Mouse (Mus musculus) adrenal gland, adult 18-20 months (tissue): ENCODE data around the gene Cox7a1. TPM values are rescaled to one million over a fixed set of nuclear protein-coding genes. Genes with fewer than 3 reads are reported as not detected.
"Not testable (repeated sequence)": the region's sequence is repeated elsewhere in the genome, so short reads cannot be mapped to it uniquely, and the experiment has no call there.

Experiments used
- DNase-seq, 2 experiments: peaks; one replicate each; pipeline ENCODE4 v3.0.0; 2021 to 2022; ENCODE audit warnings: low spot score in 2 of 2
- total RNA-seq, 2 experiments: library from RNA; stranded (reverse); gene quantifications; 1 replicate in 1 of 2; 2 replicates in 1 of 2; pipeline ENCODE4 v1.2.3; 2021

Gene Cox7a1
- total RNA-seq, 2 experiments from 2014 or later = 349 to 810 TPM

GRCm38 (mm10) chr7:30189116-30189491 is 5.2 kb downstream of the Cox7a1 start:
- no peak for DNase-seq

GRCm38 (mm10) chr7:30192088-30192487 is 8.1 kb downstream of the Cox7a1 start:
- DNase-seq = no peak

GRCm38 (mm10) chr7:30193013-30193412 is 9.1 kb downstream of the Cox7a1 start:
- no peak for DNase-seq

GRCm38 (mm10) chr7:30193581-30194100 is 9.7 kb downstream of the Cox7a1 start:
- peak; percentile 80 to 83 for DNase-seq

GRCm38 (mm10) chr7:30194101-30194831 is 10.3 kb downstream of the Cox7a1 start:
- peak in 1 of 2 experiments; percentile 53 for DNase-seq

- peak; percentile 93 to 95 for DNase-seq
These were observed 10.9 kb downstream of the Cox7a1 start for GRCm38 (mm10) chr7:30194884-30195283.

- DNase-seq = no peak
These were observed 11.5 kb downstream of the Cox7a1 start for GRCm38 (mm10) chr7:30195461-30195860.

GRCm38 (mm10) chr7:30196171-30196570 is 12.2 kb downstream of the Cox7a1 start:
- DNase-seq = no peak

GRCm38 (mm10) chr7:30197592-30198129 is 13.7 kb downstream of the Cox7a1 start:
- no peak for DNase-seq

- DNase-seq = peak in 1 of 2 experiments; percentile 59
These were observed 14.6 kb downstream of the Cox7a1 start, which contains the start of gene Capns1 for GRCm38 (mm10) chr7:30198481-30198971. Capns1 (minus strand) TSS chr7:30198811.

- no peak for DNase-seq
These were observed 15.7 kb downstream of the Cox7a1 start for GRCm38 (mm10) chr7:30199498-30200139.

- no peak for DNase-seq
These were observed 16.3 kb downstream of the Cox7a1 start for GRCm38 (mm10) chr7:30200200-30200599.

GRCm38 (mm10) chr7:30200661-30201060 is 16.7 kb downstream of the Cox7a1 start:
- not testable (repeated sequence) for DNase-seq

GRCm38 (mm10) chr7:30202895-30203690 is 19.1 kb downstream of the Cox7a1 start:
- no peak for DNase-seq

- DNase-seq = no peak
These were observed 20.4 kb downstream of the Cox7a1 start for GRCm38 (mm10) chr7:30204380-30204779.

- peak; percentile 64 to 67 for DNase-seq
These were observed 21.4 kb downstream of the Cox7a1 start for GRCm38 (mm10) chr7:30205383-30205782.

- DNase-seq = not testable (repeated sequence)
These were observed 22.4 kb downstream of the Cox7a1 start for GRCm38 (mm10) chr7:30206364-30206763.

GRCm38 (mm10) chr7:30211025-30211424 is 27.1 kb downstream of the Cox7a1 start:
- DNase-seq = no peak

GRCm38 (mm10) chr7:30213881-30214280 is 29.9 kb downstream of the Cox7a1 start:
- DNase-seq = no peak

GRCm38 (mm10) chr7:30215875-30216274 is 31.9 kb downstream of the Cox7a1 start:
- no peak for DNase-seq

GRCm38 (mm10) chr7:30216723-30217151 is 32.8 kb downstream of the Cox7a1 start:
- peak; percentile 75 to 79 for DNase-seq
